Mouse (Mus musculus) lung, postnatal 10 days (tissue): ENCODE measurements around the gene Tmem120b.
A peak's percentile ranks its signal among the peaks of the same experiment; 100 is the strongest.

Experiments used
- DNase-seq: peaks from one replicate; pipeline ENCODE4 v3.0.0; 2021

Tmem120b gene

GRCm38 (mm10) chr5:123130030-123130813, 62.0 kb downstream of the Tmem120b start:
- no peak for DNase-seq

GRCm38 (mm10) chr5:123130814-123131148, 62.6 kb downstream of the Tmem120b start:
- no peak for DNase-seq

- peak; percentile 88 for DNase-seq
Observed at GRCm38 (mm10) chr5:123132308-123133071, 64.3 kb downstream of the Tmem120b start, which contains the start of gene Rhof. Gene Rhof, minus strand, starts transcription at chr5:123132692.

- peak; percentile 95 for DNase-seq
Observed at GRCm38 (mm10) chr5:123133083-123133783, 65.0 kb downstream of the Tmem120b start.

- peak; percentile 72 for DNase-seq
Observed at GRCm38 (mm10) chr5:123133784-123134143, 65.5 kb downstream of the Tmem120b start.

GRCm38 (mm10) chr5:123134186-123134874, 66.1 kb downstream of the Tmem120b start:
- peak; percentile 83 for DNase-seq

- DNase-seq = peak; percentile 24
Observed at GRCm38 (mm10) chr5:123134875-123135382, 66.7 kb downstream of the Tmem120b start.

- DNase-seq = peak; percentile 95
Observed at GRCm38 (mm10) chr5:123135471-123136360, 67.5 kb downstream of the Tmem120b start.

GRCm38 (mm10) chr5:123136361-123137043, 68.3 kb downstream of the Tmem120b start:
- DNase-seq = peak; percentile 97

- DNase-seq = peak; percentile 94
Observed at GRCm38 (mm10) chr5:123137044-123137909, 69.1 kb downstream of the Tmem120b start.

- DNase-seq = no peak
Observed at GRCm38 (mm10) chr5:123137910-123138229, 69.7 kb downstream of the Tmem120b start.

GRCm38 (mm10) chr5:123138230-123138911, 70.2 kb downstream of the Tmem120b start:
- DNase-seq = peak; percentile 90

GRCm38 (mm10) chr5:123138953-123139721, 70.9 kb downstream of the Tmem120b start:
- peak; percentile 91 for DNase-seq

- no peak for DNase-seq
Observed at GRCm38 (mm10) chr5:123139722-123140627, 71.8 kb downstream of the Tmem120b start.

- peak; percentile 93 for DNase-seq
Observed at GRCm38 (mm10) chr5:123140694-123141554, 72.7 kb downstream of the Tmem120b start.

- peak; percentile 72 for DNase-seq
Observed at GRCm38 (mm10) chr5:123141555-123142160, 73.4 kb downstream of the Tmem120b start.
